Mouse (Mus musculus) olfactory bulb, adult 2 months (tissue): Measurements from ENCODE around the gene Krtap10-10.
"Not testable (repeated sequence)": the region's sequence is repeated elsewhere in the genome, so short reads cannot be mapped to it uniquely, and the experiment has no call there.

Source experiments
- CTCF ChIP-seq: fragments of 200-500 bp; IDR thresholded peaks from 2 replicates; pipeline ENCODE4 v1.5.1; 2012; ENCODE audit warnings: low read depth, mild to moderate bottlenecking, low read length, moderate library complexity; ENCODE audit not compliant: insufficient read depth
- POLR2A ChIP-seq: fragments of 200-500 bp; IDR thresholded peaks from 2 replicates; pipeline ENCODE4 v1.6.1; 2012; ENCODE audit warnings: mild to moderate bottlenecking, low read depth, low read length, moderate library complexity; ENCODE audit not compliant: insufficient read depth

DNA sequence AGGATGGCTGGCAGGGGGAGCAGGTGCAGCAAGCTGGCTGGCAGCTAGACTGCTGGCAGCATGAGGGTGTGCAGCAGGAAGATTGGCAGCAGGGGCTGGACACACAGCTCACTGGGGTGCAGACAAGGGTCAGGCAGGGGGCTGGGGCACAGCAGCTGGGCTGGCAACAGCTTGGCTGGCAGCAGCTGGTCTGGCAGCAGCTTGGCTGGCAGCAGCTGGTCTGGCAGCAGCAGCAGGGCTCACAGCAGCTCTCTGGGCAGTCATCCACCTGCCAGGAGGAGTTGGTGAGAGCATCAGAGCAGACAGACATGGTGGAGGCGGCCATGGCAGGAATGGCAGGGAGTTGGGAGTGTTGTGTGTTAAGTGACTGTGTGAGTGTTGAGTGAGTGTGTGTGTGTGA lies 47.9 kb upstream of the Krtap10-10 start, which contains the start of gene Gm7137:
- TF ChIP-seq CTCF, POLR2A: not testable (repeated sequence)
